Mouse (Mus musculus) lung, embryonic 14.5 days (tissue): ENCODE results near the gene Rheb. TPM values are rescaled to one million over a fixed set of nuclear protein-coding genes. Genes with fewer than 3 reads are reported as not detected.

Experiments used
- ATAC-seq: fragments of 200-750 bp; cut with Nextera tagmentation; 2 replicates; pipeline ENCODE4 v1.8.0; 2017; ENCODE audit warnings: mild to moderate bottlenecking, moderate TSS enrichment, moderate library complexity; ENCODE audit not compliant: insufficient read depth
- DNase-seq: peaks from one replicate; pipeline ENCODE4 v3.0.0-alpha.2; 2015
- H3K27ac ChIP-seq: fragments of 300-500 bp; sonication (generic); 2 replicates; pipeline ENCODE4 v1.5.1; 2014; ENCODE audit warnings: low read depth, mild to moderate bottlenecking, moderate library complexity
- H3K27me3 ChIP-seq: fragments of 300-500 bp; sonication (generic); 2 replicates; pipeline ENCODE4 v1.6.1; 2014; ENCODE audit warnings: low read length, control low read depth; ENCODE audit not compliant: insufficient read depth
- H3K36me3 ChIP-seq: fragments of 300-500 bp; sonication (generic); 2 replicates; pipeline ENCODE4 v1.6.1; 2014; ENCODE audit warnings: control low read depth; ENCODE audit not compliant: insufficient read depth
- H3K4me1 ChIP-seq: fragments of 300-500 bp; sonication (generic); 2 replicates; pipeline ENCODE4 v1.6.1; 2014; ENCODE audit warnings: antibody characterized with exemption, control low read depth; ENCODE audit not compliant: insufficient read depth
- H3K4me2 ChIP-seq: fragments of 300-500 bp; sonication (generic); 2 replicates; pipeline ENCODE4 v1.6.1; 2014; ENCODE audit warnings: mild to moderate bottlenecking
- H3K4me3 ChIP-seq: fragments of 300-500 bp; sonication (generic); 2 replicates; pipeline ENCODE4 v1.5.1; 2014; ENCODE audit warnings: low read depth, low read length
- H3K9ac ChIP-seq: fragments of 300-500 bp; sonication (generic); 2 replicates; pipeline ENCODE4 v1.6.1; 2014
- H3K9me3 ChIP-seq: fragments of 300-500 bp; sonication (generic); 2 replicates; pipeline ENCODE4 v1.6.1; 2016; ENCODE audit warnings: low read depth, low read length, control low read depth
- CTCF ChIP-seq: IDR thresholded peaks from 2 replicates; pipeline ENCODE4 v1.5.1; 2016; ENCODE audit warnings: antibody characterized with exemption, low read depth
- WGBS: fragments of 180-500 bp; shearing (Covaris S2); extraction: QIAGEN DNeasy Blood & Tissue Kit; methylation state at CpG from one replicate; pipeline ENCODE4 v1.1.7; 2014; 5-methylcytosine and 5-hydroxymethylcytosine counted together
- polyA plus RNA-seq: library from polyadenylated mRNA; unstranded; fragments of >200 nt; fragmentation: Nextera tagmentation; extraction: Ambion mirVana; gene quantifications from 2 replicates; pipeline ENCODE4 v1.2.1, GENCODE M21; 2014

The Rheb gene
- polyA plus RNA-seq = 196 and 198 TPM in 2 replicates

- peaks cover 6% of the 10 kb centered on the region for H3K4me1 ChIP-seq
- peak within 1 kb of the TSS; percentile 97 for H3K4me3 ChIP-seq
- under 1% methylated on average over 83 of the region's 92 CpGs for WGBS
- ATAC-seq (peak; percentile 96), DNase-seq (peak; percentile 100)
- H3K9ac ChIP-seq = peak within 1 kb of the TSS; percentile 97
- peak within 1 kb of the TSS; percentile 100 for H3K27ac ChIP-seq
- no peaks in the 10 kb centered on the region for H3K36me3 ChIP-seq
- H3K27me3 ChIP-seq = no peaks in the 10 kb centered on the region
- H3K9me3 ChIP-seq = no peaks in the 10 kb centered on the region
- peak within 1 kb of the TSS; percentile 95 for H3K4me2 ChIP-seq
- no peak for TF ChIP-seq CTCF
These were observed at the start of gene Rheb for GRCm38 (mm10) chr5:24842274-24843102. Gene Rheb, minus strand, starts transcription at chr5:24842624.

- Histone ChIP-seq H3K27me3 (no peaks in the 10 kb centered on the region), H3K4me2 (0 out of 2 replicates have a peak overlapping the region, but pooled peaks have one; percentile 4), H3K9ac (0 out of 2 replicates have a peak overlapping the region, but pooled peaks have one; percentile 6), H3K36me3 (peaks cover 15% of the 10 kb centered on the region; the same call in 1 of the 2 replicates), H3K27ac (no peak overlapping the region; the same call in 1 of the 2 replicates), H3K9me3 (no peaks in the 10 kb centered on the region), H3K4me1 (no peaks in the 10 kb centered on the region), H3K4me3 (no peak overlapping the region)
- 39% methylated on average over 9 of the region's 9 CpGs for WGBS
- no peak for ATAC-seq
- TF ChIP-seq CTCF = no peak
- no peak for DNase-seq
These were observed 47.4 kb upstream of the Rheb start for GRCm38 (mm10) chr5:24889860-24890259.

- H3K27ac ChIP-seq = no peak overlapping the region
- no peak overlapping the region for H3K4me2 ChIP-seq
- no peak overlapping the region for H3K9ac ChIP-seq
- no peaks in the 10 kb centered on the region for H3K27me3 ChIP-seq
- 62% methylated on average over 11 of the region's 11 CpGs for WGBS
- H3K9me3 ChIP-seq = no peaks in the 10 kb centered on the region
- H3K4me3 ChIP-seq = no peak overlapping the region
- TF ChIP-seq CTCF = no peak
- H3K4me1 ChIP-seq = no peaks in the 10 kb centered on the region
- ATAC-seq = no peak
- H3K36me3 ChIP-seq = peaks cover 17% of the 10 kb centered on the region; the same call in 1 of the 2 replicates
- no peak for DNase-seq
These were observed 46.6 kb upstream of the Rheb start for GRCm38 (mm10) chr5:24888874-24889591.

- Histone ChIP-seq H3K36me3 (peaks cover 17% of the 10 kb centered on the region; the same call in 1 of the 2 replicates), H3K27me3 (no peaks in the 10 kb centered on the region), H3K4me2 (no peak overlapping the region), H3K9me3 (no peaks in the 10 kb centered on the region), H3K9ac (no peak overlapping the region), H3K27ac (no peak overlapping the region), H3K4me1 (no peaks in the 10 kb centered on the region), H3K4me3 (no peak overlapping the region)
- ATAC-seq (no peak), DNase-seq (no peak)
- 89% methylated on average over 8 of the region's 8 CpGs for WGBS
- TF ChIP-seq CTCF = no peak
These were observed 44.8 kb upstream of the Rheb start for GRCm38 (mm10) chr5:24887271-24887670.

GRCm38 (mm10) chr5:24878713-24879112, 36.3 kb upstream of the Rheb start:
- H3K36me3 ChIP-seq = peaks cover 9% of the 10 kb centered on the region; the same call in 1 of the 2 replicates
- 49% methylated on average over 4 of the region's 4 CpGs for WGBS
- H3K27me3 ChIP-seq = no peaks in the 10 kb centered on the region
- H3K4me2 ChIP-seq = no peak overlapping the region
- DNase-seq = peak; percentile 78
- no peaks in the 10 kb centered on the region for H3K9me3 ChIP-seq
- H3K4me3 ChIP-seq = no peak overlapping the region
- H3K4me1 ChIP-seq = no peaks in the 10 kb centered on the region
- H3K27ac ChIP-seq = no peak overlapping the region
- peak; percentile 68; the same call in 1 of the 2 replicates for ATAC-seq
- no peak overlapping the region for H3K9ac ChIP-seq
- no peak for TF ChIP-seq CTCF

- Histone ChIP-seq H3K9me3 (no peaks in the 10 kb centered on the region), H3K36me3 (peaks cover 9% of the 10 kb centered on the region; the same call in 1 of the 2 replicates), H3K4me3 (no peak overlapping the region), H3K27ac (peak overlapping the region; percentile 34), H3K4me2 (no peak overlapping the region), H3K27me3 (no peaks in the 10 kb centered on the region), H3K4me1 (no peaks in the 10 kb centered on the region), H3K9ac (no peak overlapping the region)
- DNase-seq (peak; percentile 26), ATAC-seq (peak; percentile 31; the same call in 1 of the 2 replicates)
- no peak for TF ChIP-seq CTCF
- 50% methylated on average over 11 of the region's 11 CpGs for WGBS
These were observed 35.6 kb upstream of the Rheb start for GRCm38 (mm10) chr5:24877836-24878624.
